Mouse (Mus musculus): ENCODE measurements around the gene Syne2.
A peak's percentile ranks its signal among the peaks of the same experiment; 100 is the strongest.

- TF ChIP-seq POLR2A (IDR thresholded peaks at IDR 0.05; ENCODE audit: borderline replicate concordance, control insufficient read depth, low read depth, low read length): no peak
- peak; percentile 84 for TF ChIP-seq CTCF (IDR thresholded peaks at IDR 0.05; ENCODE audit: control insufficient read depth, insufficient read depth, low read length)
Measured at GRCm38 (mm10) chr12:75951328-75951727, 133.4 kb downstream of the Syne2 start.
